Mouse (Mus musculus): ENCODE measurements around the gene Fads3. TPM values are rescaled to one million over a fixed set of nuclear protein-coding genes. Genes with fewer than 3 reads are reported as not detected.

Gene Fads3
- polyA plus RNA-seq, 1 experiment from 2014 or later = 20.9 TPM

DNA sequence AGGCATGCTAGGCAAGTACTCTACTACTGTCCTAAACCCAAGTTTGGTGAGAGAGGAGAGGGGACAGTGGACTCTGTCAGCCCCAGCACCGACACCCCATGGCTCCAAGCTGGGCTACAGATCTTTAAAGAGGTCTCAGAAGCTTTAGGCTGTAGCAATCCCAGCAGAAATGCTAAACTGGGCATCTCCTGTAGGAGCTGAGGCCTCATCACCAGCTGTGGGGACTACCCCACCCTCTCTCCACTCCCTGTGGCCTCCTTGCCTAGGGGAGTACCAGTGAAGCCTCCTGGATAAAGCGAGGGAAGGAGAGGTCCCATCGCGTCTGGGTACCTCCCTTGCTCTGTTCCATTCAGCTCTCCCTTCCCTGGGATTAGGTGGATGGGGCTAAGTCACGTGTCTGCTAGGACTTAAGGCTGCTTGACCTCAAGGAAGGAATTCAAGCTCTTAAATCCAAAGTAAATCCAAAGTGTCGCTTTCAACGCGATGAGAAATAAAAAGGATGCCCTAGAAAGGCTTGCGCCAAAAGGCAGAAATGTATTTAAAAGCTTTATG, 17.6 kb downstream of the Fads3 start:
- H3K9me3 ChIP-seq (ENCODE audit: control insufficient read depth, low read length) = no peaks in the 10 kb centered on the region

DNA sequence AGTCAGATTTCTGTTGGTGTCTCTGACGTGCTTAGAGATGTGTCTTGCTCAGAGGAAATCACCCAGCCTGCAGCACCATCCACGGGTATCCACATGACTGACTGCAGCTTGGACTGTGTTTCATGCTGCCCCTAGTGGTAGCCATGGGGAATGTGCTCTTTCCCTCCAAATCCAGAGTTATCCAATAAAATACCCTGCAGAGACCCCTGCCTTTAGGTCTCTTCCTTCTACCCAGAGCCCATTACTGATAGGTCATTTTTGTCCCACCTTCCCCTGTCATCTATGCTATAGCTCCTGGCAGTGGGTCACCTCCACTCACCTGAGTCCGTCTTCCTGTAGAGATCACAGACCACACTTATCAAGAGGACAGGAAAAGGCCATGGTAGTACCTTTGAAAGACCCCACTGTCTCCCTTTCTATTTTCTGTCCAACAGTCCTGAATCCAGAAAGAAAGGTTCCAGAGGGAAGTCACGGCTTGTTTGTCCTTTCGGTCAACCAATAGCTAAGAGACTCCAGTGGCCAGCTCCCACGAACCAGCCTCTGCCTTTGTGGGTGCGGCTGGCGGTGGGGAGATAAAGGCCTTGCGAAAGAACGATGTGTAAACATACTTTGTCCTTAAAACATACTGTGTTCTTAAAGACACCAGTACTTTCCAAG, 18.7 kb downstream of the Fads3 start:
- WGBS = 57% methylated on average over 10 of the region's 10 CpGs
- H3K9ac ChIP-seq (ENCODE audit: low read depth, low read length) = no peak overlapping the region
- no peak overlapping the region for H3K27ac ChIP-seq (replicated peaks; ENCODE audit: low read depth, low read length)
- H3K4me3 ChIP-seq (ENCODE audit: low read depth, low read length) = no peak overlapping the region
- peaks cover 40% of the 10 kb centered on the region for H3K36me3 ChIP-seq (ENCODE audit: control insufficient read depth, insufficient read depth, low read length)
- H3K4me1 ChIP-seq (ENCODE audit: control insufficient read depth, insufficient read depth, low read length) = no peaks in the 10 kb centered on the region
- H3K4me2 ChIP-seq (ENCODE audit: low read depth, low read length) = no peak overlapping the region
- ATAC-seq (ENCODE audit: low read depth) (peak; percentile 58; the same call in 1 of the 2 replicates), DNase-seq (ENCODE audit: low spot score) (peak; percentile 64)
- H3K9me3 ChIP-seq (ENCODE audit: control insufficient read depth, low read length) = no peaks in the 10 kb centered on the region
- H3K27me3 ChIP-seq (replicated peaks; ENCODE audit: control insufficient read depth, insufficient read depth, low read length) = no peaks in the 10 kb centered on the region

More for the DNA sequence above, 17.6 kb downstream of the Fads3 start:
- H3K4me3 ChIP-seq (ENCODE audit: low read depth, low read length) = no peak overlapping the region
- ATAC-seq (ENCODE audit: low read depth) = no peak
- H3K27me3 ChIP-seq (replicated peaks; ENCODE audit: control insufficient read depth, insufficient read depth, low read length) = no peaks in the 10 kb centered on the region
- H3K4me2 ChIP-seq (ENCODE audit: low read depth, low read length) = no peak overlapping the region
- no peak overlapping the region for H3K27ac ChIP-seq (replicated peaks; ENCODE audit: low read depth, low read length)
- H3K4me1 ChIP-seq (ENCODE audit: control insufficient read depth, insufficient read depth, low read length) = no peaks in the 10 kb centered on the region
- H3K9ac ChIP-seq (ENCODE audit: low read depth, low read length) = no peak overlapping the region
- peaks cover 29% of the 10 kb centered on the region for H3K36me3 ChIP-seq (ENCODE audit: control insufficient read depth, insufficient read depth, low read length)
- 46% methylated on average over 9 of the region's 9 CpGs for WGBS
- DNase-seq (ENCODE audit: low spot score) = no peak

DNA sequence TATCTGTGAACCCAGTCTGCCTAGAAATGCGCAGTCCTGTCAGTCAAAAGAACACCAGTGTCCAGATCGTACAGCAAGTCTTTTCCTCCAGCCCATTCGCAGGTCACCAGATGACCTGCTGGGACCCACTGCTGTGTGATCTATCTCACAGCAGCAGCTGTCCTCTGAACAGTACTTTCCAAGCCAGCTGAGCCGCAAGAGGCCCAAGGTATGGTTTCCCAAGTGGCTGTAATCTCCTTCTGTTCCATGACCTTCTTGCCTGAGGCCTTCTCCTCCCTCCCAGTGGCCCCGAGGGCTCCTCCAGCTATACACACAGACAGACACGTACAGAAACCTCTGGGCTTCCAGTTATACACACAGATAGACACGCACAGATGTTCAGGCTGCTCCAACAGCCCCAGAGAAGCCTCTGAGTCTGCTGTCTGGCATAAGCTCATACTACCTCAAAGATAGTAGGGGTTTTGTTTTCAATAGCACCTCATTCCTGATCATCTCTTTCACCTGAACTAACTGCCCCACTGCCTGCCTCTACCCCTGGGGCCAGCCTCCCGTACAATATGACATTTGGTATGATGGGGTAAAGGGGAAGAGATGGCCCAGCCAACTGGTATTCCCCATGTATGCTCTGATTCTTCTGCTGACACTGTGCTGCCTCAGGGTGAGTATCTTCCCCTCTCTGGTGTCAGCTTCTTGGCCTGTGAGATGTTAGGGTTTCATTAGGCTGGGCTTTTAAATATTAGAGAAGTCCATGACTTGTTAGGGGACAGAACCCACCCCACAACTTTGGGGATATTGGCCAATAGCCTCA, 19.6 kb downstream of the Fads3 start:
- H3K4me2 ChIP-seq (ENCODE audit: low read depth, low read length) = no peak overlapping the region
- 47% methylated on average over 8 of the region's 8 CpGs for WGBS
- no peaks in the 10 kb centered on the region for H3K27me3 ChIP-seq (replicated peaks; ENCODE audit: control insufficient read depth, insufficient read depth, low read length)
- ATAC-seq (ENCODE audit: low read depth) (no peak), DNase-seq (ENCODE audit: low spot score) (no peak)
- H3K9me3 ChIP-seq (ENCODE audit: control insufficient read depth, low read length) = no peaks in the 10 kb centered on the region
- no peak overlapping the region for H3K4me3 ChIP-seq (ENCODE audit: low read depth, low read length)
- H3K36me3 ChIP-seq (ENCODE audit: control insufficient read depth, insufficient read depth, low read length) = peaks cover 49% of the 10 kb centered on the region
- H3K4me1 ChIP-seq (ENCODE audit: control insufficient read depth, insufficient read depth, low read length) = no peaks in the 10 kb centered on the region
- H3K27ac ChIP-seq (replicated peaks; ENCODE audit: low read depth, low read length) = no peak overlapping the region
- no peak overlapping the region for H3K9ac ChIP-seq (ENCODE audit: low read depth, low read length)

DNA sequence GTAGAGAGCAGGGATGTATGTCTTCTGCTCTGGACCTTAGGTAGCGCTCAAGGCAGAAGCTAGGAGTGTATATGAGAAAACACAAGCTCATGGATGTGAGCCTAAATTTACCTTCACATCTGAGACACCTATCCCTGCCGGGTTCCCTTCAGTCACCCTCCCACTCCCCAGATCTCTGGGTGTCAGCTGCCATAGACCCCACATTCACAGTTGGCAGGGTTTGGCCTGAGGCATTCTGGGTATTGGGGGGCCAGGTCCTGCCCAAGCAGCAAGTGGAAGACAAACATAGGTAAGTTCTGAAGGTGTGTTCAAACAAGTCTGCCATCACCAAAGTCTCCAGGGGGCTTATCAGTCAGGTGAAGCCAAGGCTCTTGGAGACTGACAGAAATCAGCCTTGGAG, 20.3 kb downstream of the Fads3 start:
- Histone ChIP-seq H3K9me3 (ENCODE audit: control insufficient read depth, low read length) (no peaks in the 10 kb centered on the region), H3K27ac (replicated peaks; ENCODE audit: low read depth, low read length) (no peak overlapping the region), H3K9ac (ENCODE audit: low read depth, low read length) (no peak overlapping the region), H3K4me3 (ENCODE audit: low read depth, low read length) (no peak overlapping the region), H3K27me3 (replicated peaks; ENCODE audit: control insufficient read depth, insufficient read depth, low read length) (no peaks in the 10 kb centered on the region), H3K4me1 (ENCODE audit: control insufficient read depth, insufficient read depth, low read length) (no peaks in the 10 kb centered on the region), H3K36me3 (ENCODE audit: control insufficient read depth, insufficient read depth, low read length) (peaks cover 52% of the 10 kb centered on the region), H3K4me2 (ENCODE audit: low read depth, low read length) (no peak overlapping the region)
- 88% methylated on average over 2 of the region's 2 CpGs for WGBS
- no peak for DNase-seq (ENCODE audit: low spot score)
- no peak for ATAC-seq (ENCODE audit: low read depth)

DNA sequence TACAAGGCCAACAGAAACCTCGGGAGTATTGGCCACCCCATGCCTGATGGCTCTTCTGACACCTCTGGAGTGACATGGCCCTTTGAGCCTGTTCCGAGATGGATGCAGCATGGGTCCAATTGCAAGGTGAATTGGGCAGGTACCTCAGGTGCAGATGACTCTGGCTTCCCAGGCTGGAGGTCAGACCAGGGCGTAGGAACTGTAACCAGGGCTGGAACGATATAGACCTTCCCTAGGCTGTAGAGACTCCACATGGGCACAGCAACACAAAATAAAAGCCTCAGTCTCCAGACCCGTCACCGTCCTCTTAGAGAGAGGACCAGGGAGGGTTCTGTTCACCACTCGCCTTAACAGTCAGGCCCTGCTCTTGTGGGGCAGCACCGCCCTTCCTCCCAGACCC, 20.9 kb downstream of the Fads3 start:
- Histone ChIP-seq H3K9ac (ENCODE audit: low read depth, low read length) (no peak overlapping the region), H3K36me3 (ENCODE audit: control insufficient read depth, insufficient read depth, low read length) (peaks cover 58% of the 10 kb centered on the region), H3K27me3 (replicated peaks; ENCODE audit: control insufficient read depth, insufficient read depth, low read length) (no peaks in the 10 kb centered on the region), H3K4me1 (ENCODE audit: control insufficient read depth, insufficient read depth, low read length) (no peaks in the 10 kb centered on the region), H3K4me3 (ENCODE audit: low read depth, low read length) (no peak overlapping the region), H3K4me2 (ENCODE audit: low read depth, low read length) (no peak overlapping the region), H3K27ac (replicated peaks; ENCODE audit: low read depth, low read length) (no peak overlapping the region), H3K9me3 (ENCODE audit: control insufficient read depth, low read length) (no peaks in the 10 kb centered on the region)
- ATAC-seq (ENCODE audit: low read depth) = no peak
- WGBS = 91% methylated on average over 8 of the region's 8 CpGs
- DNase-seq (ENCODE audit: low spot score) = no peak

DNA sequence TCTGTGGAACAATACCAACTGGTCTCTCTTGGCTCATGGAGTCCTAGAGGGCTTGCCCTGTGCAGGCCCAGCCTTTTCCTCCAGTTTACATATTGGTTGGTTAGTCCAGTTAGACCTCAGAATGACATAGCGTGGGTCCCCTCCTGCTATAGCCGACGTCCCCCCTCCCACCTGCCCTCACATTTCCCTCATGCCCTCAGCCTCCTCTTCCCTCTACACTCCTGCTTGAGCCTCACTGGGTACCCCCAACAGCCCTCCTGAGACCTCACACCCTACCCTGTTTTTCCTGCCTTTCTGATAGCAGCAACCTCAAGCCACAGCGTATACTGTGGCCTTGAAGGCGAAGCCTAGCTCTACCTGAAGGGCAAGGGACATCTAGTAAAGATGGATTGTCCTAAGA, 21.5 kb downstream of the Fads3 start:
- Histone ChIP-seq H3K4me3 (ENCODE audit: low read depth, low read length) (no peak overlapping the region), H3K4me1 (ENCODE audit: control insufficient read depth, insufficient read depth, low read length) (no peaks in the 10 kb centered on the region), H3K27ac (replicated peaks; ENCODE audit: low read depth, low read length) (no peak overlapping the region), H3K27me3 (replicated peaks; ENCODE audit: control insufficient read depth, insufficient read depth, low read length) (no peaks in the 10 kb centered on the region), H3K36me3 (ENCODE audit: control insufficient read depth, insufficient read depth, low read length) (peaks cover 61% of the 10 kb centered on the region), H3K4me2 (ENCODE audit: low read depth, low read length) (no peak overlapping the region), H3K9ac (ENCODE audit: low read depth, low read length) (no peak overlapping the region), H3K9me3 (ENCODE audit: control insufficient read depth, low read length) (no peaks in the 10 kb centered on the region)
- WGBS = 94% methylated on average over 5 of the region's 5 CpGs
- ATAC-seq (ENCODE audit: low read depth) (no peak), DNase-seq (ENCODE audit: low spot score) (no peak)

DNA sequence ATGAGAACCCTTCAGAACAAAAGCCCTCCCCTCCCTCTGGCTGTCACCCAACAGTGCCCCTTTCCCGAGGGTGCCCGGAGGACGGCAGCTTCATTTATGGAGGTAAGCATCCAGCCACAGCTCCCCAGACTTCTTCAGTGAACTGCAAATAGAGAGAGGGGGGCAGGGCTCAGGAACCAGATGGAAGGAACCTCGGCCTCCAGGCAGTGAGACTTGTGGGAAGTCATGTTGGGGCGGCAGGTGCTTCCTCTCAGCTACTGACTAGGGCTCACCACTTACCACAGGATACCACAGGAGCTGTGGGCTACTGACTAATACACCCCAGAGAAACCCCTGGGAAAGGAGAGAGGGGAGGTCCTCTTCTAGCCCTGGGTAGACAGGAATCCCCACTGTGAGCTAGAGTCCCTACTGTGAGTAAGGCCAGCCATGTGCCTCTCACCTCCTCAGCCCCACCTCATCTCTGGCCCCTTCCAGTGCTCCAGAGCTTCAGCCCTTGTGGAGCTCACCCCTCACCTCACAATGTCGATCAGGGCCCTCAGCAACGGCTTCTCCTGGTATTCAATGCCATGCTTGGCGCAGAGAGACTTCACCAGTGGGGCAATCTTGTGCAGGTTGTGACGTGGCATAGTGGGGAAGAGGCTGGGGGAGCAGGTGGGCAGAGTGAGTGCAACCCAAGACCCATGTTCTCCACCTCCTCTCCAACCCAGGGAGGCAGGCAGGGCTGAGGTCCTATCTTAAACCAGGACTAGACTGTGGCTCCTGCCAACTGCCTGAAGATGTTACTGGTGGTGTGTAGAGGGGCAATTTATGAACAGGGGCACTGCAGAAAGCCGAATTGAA, 23.0 kb downstream of the Fads3 start:
- WGBS = 83% methylated on average over 10 of the region's 10 CpGs
- ATAC-seq (ENCODE audit: low read depth) (no peak), DNase-seq (ENCODE audit: low spot score) (no peak)
- no peaks in the 10 kb centered on the region for H3K9me3 ChIP-seq (ENCODE audit: control insufficient read depth, low read length)
- no peak overlapping the region for H3K4me3 ChIP-seq (ENCODE audit: low read depth, low read length)
- no peak overlapping the region for H3K9ac ChIP-seq (ENCODE audit: low read depth, low read length)
- H3K4me2 ChIP-seq (ENCODE audit: low read depth, low read length) = no peak overlapping the region
- no peaks in the 10 kb centered on the region for H3K4me1 ChIP-seq (ENCODE audit: control insufficient read depth, insufficient read depth, low read length)
- no peaks in the 10 kb centered on the region for H3K27me3 ChIP-seq (replicated peaks; ENCODE audit: control insufficient read depth, insufficient read depth, low read length)
- H3K27ac ChIP-seq (replicated peaks; ENCODE audit: low read depth, low read length) = no peak overlapping the region
- H3K36me3 ChIP-seq (ENCODE audit: control insufficient read depth, insufficient read depth, low read length) = peaks cover 72% of the 10 kb centered on the region

DNA sequence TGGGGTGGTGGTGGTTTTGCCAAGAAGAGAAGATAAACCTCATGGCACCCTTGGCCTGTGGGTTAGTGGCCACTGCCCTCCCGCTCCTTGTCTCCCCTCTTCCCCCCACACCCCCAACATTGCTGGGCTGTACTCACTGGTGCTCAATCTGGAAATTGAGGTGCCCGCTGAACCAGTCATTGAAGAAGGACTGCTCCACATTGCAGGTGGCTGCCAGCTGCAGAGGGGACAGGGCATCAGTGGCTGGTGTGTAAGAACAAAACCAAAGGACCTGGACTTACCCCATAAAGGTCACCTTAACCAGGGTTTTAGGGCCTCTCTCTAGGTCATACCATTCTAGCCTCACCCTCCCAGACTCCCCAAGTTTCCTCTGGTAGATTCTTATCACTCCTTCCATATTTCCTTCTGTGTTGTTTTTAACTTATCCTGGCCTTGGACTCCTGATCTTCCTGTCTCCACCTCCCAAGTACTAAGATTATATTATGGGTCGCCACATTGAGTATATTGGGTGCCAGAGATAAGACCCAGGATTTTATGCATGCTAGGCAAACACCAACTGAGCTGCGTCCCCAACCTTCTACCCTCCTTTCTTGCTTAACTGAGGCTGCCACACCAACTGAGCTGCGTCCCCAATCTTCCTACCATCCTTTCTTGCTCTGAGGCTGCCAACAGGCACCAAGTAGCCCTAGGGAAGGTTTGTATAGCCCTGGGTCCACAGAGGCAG, 24.3 kb downstream of the Fads3 start:
- DNase-seq (ENCODE audit: low spot score) (no peak), ATAC-seq (ENCODE audit: low read depth) (no peak)
- no peaks in the 10 kb centered on the region for H3K4me1 ChIP-seq (ENCODE audit: control insufficient read depth, insufficient read depth, low read length)
- H3K27ac ChIP-seq (replicated peaks; ENCODE audit: low read depth, low read length) = no peak overlapping the region
- H3K9me3 ChIP-seq (ENCODE audit: control insufficient read depth, low read length) = no peaks in the 10 kb centered on the region
- WGBS = 89% methylated on average over 5 of the region's 5 CpGs
- H3K4me3 ChIP-seq (ENCODE audit: low read depth, low read length) = no peak overlapping the region
- no peaks in the 10 kb centered on the region for H3K27me3 ChIP-seq (replicated peaks; ENCODE audit: control insufficient read depth, insufficient read depth, low read length)
- H3K4me2 ChIP-seq (ENCODE audit: low read depth, low read length) = no peak overlapping the region
- H3K9ac ChIP-seq (ENCODE audit: low read depth, low read length) = no peak overlapping the region
- H3K36me3 ChIP-seq (ENCODE audit: control insufficient read depth, insufficient read depth, low read length) = peaks cover 85% of the 10 kb centered on the region
